Mouse (Mus musculus): ENCODE data around the gene Ssna1.

- TF ChIP-seq MYOD1 (IDR thresholded peaks at IDR 0.05; ENCODE audit: control insufficient read depth, insufficient read length, low read depth) (no peak), CTCF (IDR thresholded peaks at IDR 0.05; ENCODE audit: control insufficient read depth, insufficient read depth, insufficient read length) (no peak), CEBPB (IDR thresholded peaks at IDR 0.05; ENCODE audit: low read depth) (no peak), MYOG (IDR thresholded peaks at IDR 0.05; ENCODE audit: control insufficient read depth, extremely low read depth, insufficient read length) (no peak), USF1 (IDR thresholded peaks at IDR 0.05; ENCODE audit: low read depth) (no peak), MAX (IDR thresholded peaks at IDR 0.05) (no peak)
Measured at GRCm38 (mm10) chr2:25290816-25291130, 18.5 kb upstream of the Ssna1 start.

Data from C2C12 (cell line).